Mouse (Mus musculus) megakaryocyte, embryonic 14.5 days (primary cell): ENCODE results near the gene Rnf43.

Source experiments
- FLI1 ChIP-seq: IDR thresholded peaks from 2 replicates; pipeline ENCODE4 v1.6.1; 2012; ENCODE audit warnings: low read length, inconsistent platforms, mixed read lengths
- GATA1 ChIP-seq: IDR thresholded peaks from 3 replicates; pipeline ENCODE4 v1.6.1; 2012; ENCODE audit warnings: mixed read lengths, low read length, inconsistent platforms, borderline replicate concordance

- TF ChIP-seq GATA1 (no peak), FLI1 (no peak)
These were observed 15.2 kb downstream of the Rnf43 start for GRCm38 (mm10) chr11:87677756-87678155.
